Mouse (Mus musculus): ENCODE measurements around the gene Stk24. TPM values are rescaled to one million over a fixed set of nuclear protein-coding genes. Genes with fewer than 3 reads are reported as not detected.

Gene Stk24
- polyA plus RNA-seq, 1 experiment from 2014 or later = 23.3 TPM

GRCm38 (mm10) chr14:121292391-121292790 is 87.4 kb downstream of the Stk24 start:
- no peak for DNase-seq
- H3K4me2 ChIP-seq (ENCODE audit: low read length) = no peak overlapping the region
- H3K27me3 ChIP-seq (ENCODE audit: control insufficient read depth, insufficient read depth, low read length) = no peaks in the 10 kb centered on the region
- no peak overlapping the region for H3K27ac ChIP-seq (replicated peaks; ENCODE audit: low read depth, low read length)
- no peak overlapping the region for H3K4me3 ChIP-seq (replicated peaks; ENCODE audit: low read depth, low read length)
- no peak for ATAC-seq (ENCODE audit: low FRiP score, low TSS enrichment)
- peaks cover 26% of the 10 kb centered on the region; the same call in 1 of the 2 replicates for H3K36me3 ChIP-seq (ENCODE audit: control insufficient read depth, insufficient read depth, low read length)
- WGBS = 94% methylated on average over 3 of the region's 3 CpGs
- no peaks in the 10 kb centered on the region for H3K9me3 ChIP-seq (ENCODE audit: control insufficient read depth, low read length)
- H3K9ac ChIP-seq (replicated peaks; ENCODE audit: low read length) = no peak overlapping the region
- H3K4me1 ChIP-seq (ENCODE audit: control insufficient read depth, insufficient read depth, low read length) = no peaks in the 10 kb centered on the region

- no peaks in the 10 kb centered on the region for H3K4me1 ChIP-seq (ENCODE audit: control insufficient read depth, insufficient read depth, low read length)
- no peak for ATAC-seq (ENCODE audit: low FRiP score, low TSS enrichment)
- WGBS = 95% methylated on average over 8 of the region's 8 CpGs
- no peaks in the 10 kb centered on the region for H3K9me3 ChIP-seq (ENCODE audit: control insufficient read depth, low read length)
- H3K27ac ChIP-seq (replicated peaks; ENCODE audit: low read depth, low read length) = no peak overlapping the region
- H3K36me3 ChIP-seq (ENCODE audit: control insufficient read depth, insufficient read depth, low read length) = peaks cover 26% of the 10 kb centered on the region; the same call in 1 of the 2 replicates
- H3K4me3 ChIP-seq (replicated peaks; ENCODE audit: low read depth, low read length) = no peak overlapping the region
- no peak for DNase-seq
- no peak overlapping the region for H3K4me2 ChIP-seq (ENCODE audit: low read length)
- H3K27me3 ChIP-seq (ENCODE audit: control insufficient read depth, insufficient read depth, low read length) = no peaks in the 10 kb centered on the region
- H3K9ac ChIP-seq (replicated peaks; ENCODE audit: low read length) = no peak overlapping the region
These were observed 87.9 kb downstream of the Stk24 start for GRCm38 (mm10) chr14:121291881-121292280.

- Histone ChIP-seq H3K27me3 (ENCODE audit: control insufficient read depth, insufficient read depth, low read length) (no peaks in the 10 kb centered on the region), H3K27ac (replicated peaks; ENCODE audit: low read depth, low read length) (no peak overlapping the region), H3K9ac (replicated peaks; ENCODE audit: low read length) (no peak overlapping the region), H3K4me2 (ENCODE audit: low read length) (no peak overlapping the region), H3K36me3 (ENCODE audit: control insufficient read depth, insufficient read depth, low read length) (peaks cover 61% of the 10 kb centered on the region), H3K9me3 (ENCODE audit: control insufficient read depth, low read length) (no peaks in the 10 kb centered on the region), H3K4me3 (replicated peaks; ENCODE audit: low read depth, low read length) (no peak overlapping the region), H3K4me1 (ENCODE audit: control insufficient read depth, insufficient read depth, low read length) (no peaks in the 10 kb centered on the region)
- WGBS = 93% methylated on average over 14 of the region's 14 CpGs
- DNase-seq (peak; percentile 30), ATAC-seq (ENCODE audit: low FRiP score, low TSS enrichment) (no peak)
These were observed 94.3 kb downstream of the Stk24 start for GRCm38 (mm10) chr14:121285379-121286120.

GRCm38 (mm10) chr14:121281336-121281710 is 98.5 kb downstream of the Stk24 start:
- DNase-seq (no peak), ATAC-seq (ENCODE audit: low FRiP score, low TSS enrichment) (no peak)
- Histone ChIP-seq H3K27ac (replicated peaks; ENCODE audit: low read depth, low read length) (no peak overlapping the region), H3K9ac (replicated peaks; ENCODE audit: low read length) (no peak overlapping the region), H3K9me3 (ENCODE audit: control insufficient read depth, low read length) (no peaks in the 10 kb centered on the region), H3K4me3 (replicated peaks; ENCODE audit: low read depth, low read length) (no peak overlapping the region), H3K36me3 (ENCODE audit: control insufficient read depth, insufficient read depth, low read length) (peaks cover 83% of the 10 kb centered on the region), H3K27me3 (ENCODE audit: control insufficient read depth, insufficient read depth, low read length) (no peaks in the 10 kb centered on the region), H3K4me1 (ENCODE audit: control insufficient read depth, insufficient read depth, low read length) (no peaks in the 10 kb centered on the region), H3K4me2 (ENCODE audit: low read length) (no peak overlapping the region)

- DNase-seq (no peak), ATAC-seq (ENCODE audit: low FRiP score, low TSS enrichment) (no peak)
- H3K27me3 ChIP-seq (ENCODE audit: control insufficient read depth, insufficient read depth, low read length) = no peaks in the 10 kb centered on the region
- H3K27ac ChIP-seq (replicated peaks; ENCODE audit: low read depth, low read length) = no peak overlapping the region
- no peak overlapping the region for H3K4me3 ChIP-seq (replicated peaks; ENCODE audit: low read depth, low read length)
- H3K9ac ChIP-seq (replicated peaks; ENCODE audit: low read length) = no peak overlapping the region
- WGBS = 89% methylated on average over 16 of the region's 16 CpGs
- H3K36me3 ChIP-seq (ENCODE audit: control insufficient read depth, insufficient read depth, low read length) = peaks cover 83% of the 10 kb centered on the region
- no peaks in the 10 kb centered on the region for H3K9me3 ChIP-seq (ENCODE audit: control insufficient read depth, low read length)
- H3K4me2 ChIP-seq (ENCODE audit: low read length) = no peak overlapping the region
- no peaks in the 10 kb centered on the region for H3K4me1 ChIP-seq (ENCODE audit: control insufficient read depth, insufficient read depth, low read length)
These were observed 99.0 kb downstream of the Stk24 start for GRCm38 (mm10) chr14:121280601-121281335.

- Histone ChIP-seq H3K27me3 (ENCODE audit: control insufficient read depth, insufficient read depth, low read length) (no peaks in the 10 kb centered on the region), H3K36me3 (ENCODE audit: control insufficient read depth, insufficient read depth, low read length) (peaks cover 81% of the 10 kb centered on the region), H3K4me1 (ENCODE audit: control insufficient read depth, insufficient read depth, low read length) (no peaks in the 10 kb centered on the region), H3K9me3 (ENCODE audit: control insufficient read depth, low read length) (no peaks in the 10 kb centered on the region), H3K4me2 (ENCODE audit: low read length) (no peak overlapping the region), H3K4me3 (replicated peaks; ENCODE audit: low read depth, low read length) (no peak overlapping the region), H3K9ac (replicated peaks; ENCODE audit: low read length) (no peak overlapping the region), H3K27ac (replicated peaks; ENCODE audit: low read depth, low read length) (no peak overlapping the region)
- 31% methylated on average over 6 of the region's 6 CpGs for WGBS
- DNase-seq (peak; percentile 93), ATAC-seq (ENCODE audit: low FRiP score, low TSS enrichment) (peak; percentile 59; the same call in 1 of the 2 replicates)
These were observed 100.7 kb downstream of the Stk24 start for GRCm38 (mm10) chr14:121279106-121279505.

GRCm38 (mm10) chr14:121276016-121276415 is 103.8 kb downstream of the Stk24 start:
- WGBS = 91% methylated on average over 10 of the region's 10 CpGs
- Histone ChIP-seq H3K4me3 (replicated peaks; ENCODE audit: low read depth, low read length) (no peak overlapping the region), H3K9ac (replicated peaks; ENCODE audit: low read length) (no peak overlapping the region), H3K27me3 (ENCODE audit: control insufficient read depth, insufficient read depth, low read length) (no peaks in the 10 kb centered on the region), H3K27ac (replicated peaks; ENCODE audit: low read depth, low read length) (no peak overlapping the region), H3K36me3 (ENCODE audit: control insufficient read depth, insufficient read depth, low read length) (peaks cover 76% of the 10 kb centered on the region), H3K4me2 (ENCODE audit: low read length) (no peak overlapping the region), H3K9me3 (ENCODE audit: control insufficient read depth, low read length) (no peaks in the 10 kb centered on the region), H3K4me1 (ENCODE audit: control insufficient read depth, insufficient read depth, low read length) (no peaks in the 10 kb centered on the region)
- ATAC-seq (ENCODE audit: low FRiP score, low TSS enrichment) (no peak), DNase-seq (no peak)

- Histone ChIP-seq H3K27me3 (ENCODE audit: control insufficient read depth, insufficient read depth, low read length) (no peaks in the 10 kb centered on the region), H3K4me2 (ENCODE audit: low read length) (no peak overlapping the region), H3K9ac (replicated peaks; ENCODE audit: low read length) (no peak overlapping the region), H3K4me1 (ENCODE audit: control insufficient read depth, insufficient read depth, low read length) (no peaks in the 10 kb centered on the region), H3K9me3 (ENCODE audit: control insufficient read depth, low read length) (no peaks in the 10 kb centered on the region), H3K27ac (replicated peaks; ENCODE audit: low read depth, low read length) (no peak overlapping the region), H3K4me3 (replicated peaks; ENCODE audit: low read depth, low read length) (no peak overlapping the region), H3K36me3 (ENCODE audit: control insufficient read depth, insufficient read depth, low read length) (peaks cover 72% of the 10 kb centered on the region)
- WGBS = 88% methylated on average over 12 of the region's 12 CpGs
- DNase-seq (no peak), ATAC-seq (ENCODE audit: low FRiP score, low TSS enrichment) (no peak)
These were observed 104.8 kb downstream of the Stk24 start for GRCm38 (mm10) chr14:121274985-121275384.

- peaks cover 47% of the 10 kb centered on the region for H3K36me3 ChIP-seq (ENCODE audit: control insufficient read depth, insufficient read depth, low read length)
- no peaks in the 10 kb centered on the region for H3K27me3 ChIP-seq (ENCODE audit: control insufficient read depth, insufficient read depth, low read length)
- WGBS = 88% methylated on average over 6 of the region's 6 CpGs
- H3K27ac ChIP-seq (replicated peaks; ENCODE audit: low read depth, low read length) = no peak overlapping the region
- H3K9me3 ChIP-seq (ENCODE audit: control insufficient read depth, low read length) = no peaks in the 10 kb centered on the region
- no peak for DNase-seq
- ATAC-seq (ENCODE audit: low FRiP score, low TSS enrichment) = no peak
- no peak overlapping the region for H3K4me2 ChIP-seq (ENCODE audit: low read length)
- H3K9ac ChIP-seq (replicated peaks; ENCODE audit: low read length) = no peak overlapping the region; the same call in 1 of the 2 replicates
- H3K4me3 ChIP-seq (replicated peaks; ENCODE audit: low read depth, low read length) = no peak overlapping the region
- H3K4me1 ChIP-seq (ENCODE audit: control insufficient read depth, insufficient read depth, low read length) = no peaks in the 10 kb centered on the region
These were observed 109.3 kb downstream of the Stk24 start for GRCm38 (mm10) chr14:121270490-121270889.

All from midbrain, embryonic 14.5 days (tissue).